Mouse (Mus musculus) forebrain, embryonic 12.5 days (tissue): ENCODE measurements around the gene Ift46. TPM values are rescaled to one million over a fixed set of nuclear protein-coding genes. Genes with fewer than 3 reads are reported as not detected.

Experiments used
- ATAC-seq: fragments of 200-750 bp; cut with Nextera tagmentation; 2 replicates; pipeline ENCODE4 v1.8.0; 2017; ENCODE audit warnings: moderate TSS enrichment; ENCODE audit not compliant: low FRiP score
- H3K27ac ChIP-seq: fragments of 300-500 bp; sonication (generic); 2 replicates; pipeline ENCODE4 v1.5.1; 2016; ENCODE audit warnings: mild to moderate bottlenecking
- H3K27me3 ChIP-seq: fragments of 300-500 bp; sonication (generic); 2 replicates; pipeline ENCODE4 v1.6.1; 2016; ENCODE audit warnings: mild to moderate bottlenecking
- H3K36me3 ChIP-seq: fragments of 300-500 bp; sonication (generic); replicated peaks from 2 replicates; pipeline ENCODE4 v1.6.1; 2016; ENCODE audit warnings: mild to moderate bottlenecking
- H3K4me1 ChIP-seq: fragments of 300-500 bp; sonication (generic); 2 replicates; pipeline ENCODE4 v1.6.1; 2016
- H3K4me2 ChIP-seq: fragments of 300-500 bp; sonication (generic); 2 replicates; pipeline ENCODE4 v1.6.1; 2016; ENCODE audit warnings: mild to moderate bottlenecking, moderate library complexity
- H3K4me3 ChIP-seq: fragments of 300-500 bp; sonication (generic); replicated peaks from 2 replicates; pipeline ENCODE4 v1.5.1; 2016; ENCODE audit warnings: mild to moderate bottlenecking
- H3K9ac ChIP-seq: fragments of 300-500 bp; sonication (generic); 2 replicates; pipeline ENCODE4 v1.6.1; 2016; ENCODE audit warnings: mild to moderate bottlenecking
- H3K9me3 ChIP-seq: fragments of 300-500 bp; sonication (generic); 2 replicates; pipeline ENCODE4 v1.6.1; 2016
- WGBS: fragments of 180-500 bp; shearing (Covaris S2); methylation state at CpG from one replicate; pipeline ENCODE4 v1.1.7; 2016; 5-methylcytosine and 5-hydroxymethylcytosine counted together
- polyA plus RNA-seq: library from polyadenylated mRNA; unstranded; fragments of >200 nt; fragmentation: Nextera tagmentation; extraction: Ambion mirVana; gene quantifications from 2 replicates; pipeline ENCODE4 v1.2.1, GENCODE M21; 2016

The Ift46 gene
- polyA plus RNA-seq = 124 and 130 TPM in 2 replicates

GRCm38 (mm10) chr9:44767101-44768028 is at the start of gene Ift46, which contains the start of gene Arcn1:
Gene Ift46 (plus strand): TSS chr9:44767908.
Gene Arcn1 (minus strand): TSS chr9:44767845.
- Histone ChIP-seq H3K27me3 (no peaks in the 10 kb centered on the region), H3K4me2 (peak within 1 kb of the TSS; percentile 80), H3K9ac (peak within 1 kb of the TSS; percentile 94), H3K4me3 (peak within 1 kb of the TSS; percentile 100), H3K9me3 (no peaks in the 10 kb centered on the region), H3K36me3 (no peaks in the 10 kb centered on the region), H3K27ac (peak within 1 kb of the TSS; percentile 98), H3K4me1 (peaks cover 20% of the 10 kb centered on the region)
- ATAC-seq = peak; percentile 92
- under 1% methylated on average over 68 of the region's 82 CpGs for WGBS

- Histone ChIP-seq H3K27ac (no peak overlapping the region), H3K4me1 (peaks cover 49% of the 10 kb centered on the region), H3K4me3 (no peak overlapping the region), H3K27me3 (no peaks in the 10 kb centered on the region), H3K9me3 (no peaks in the 10 kb centered on the region), H3K4me2 (no peak overlapping the region), H3K36me3 (peaks cover 36% of the 10 kb centered on the region), H3K9ac (no peak overlapping the region)
- no peak for ATAC-seq
- WGBS = 87% methylated on average over 12 of the region's 12 CpGs
Measured at GRCm38 (mm10) chr9:44718937-44719631, 48.6 kb upstream of the Ift46 start.

GRCm38 (mm10) chr9:44719632-44720357 is 47.9 kb upstream of the Ift46 start:
- Histone ChIP-seq H3K4me2 (peak overlapping the region; percentile 79), H3K36me3 (peaks cover 30% of the 10 kb centered on the region), H3K27ac (peak overlapping the region; percentile 84), H3K9ac (peak overlapping the region; percentile 84), H3K4me3 (peak overlapping the region; percentile 67), H3K4me1 (peaks cover 56% of the 10 kb centered on the region), H3K9me3 (no peaks in the 10 kb centered on the region), H3K27me3 (no peaks in the 10 kb centered on the region)
- 70% methylated on average over 8 of the region's 8 CpGs for WGBS
- ATAC-seq = 0 out of 2 replicates have a peak, but pooled peaks have one; percentile 10

GRCm38 (mm10) chr9:44720358-44721153 is 47.2 kb upstream of the Ift46 start:
- H3K4me1 ChIP-seq = peaks cover 64% of the 10 kb centered on the region
- H3K9ac ChIP-seq = peak overlapping the region; percentile 84
- WGBS = 15% methylated on average over 9 of the region's 9 CpGs
- no peaks in the 10 kb centered on the region for H3K9me3 ChIP-seq
- peaks cover 22% of the 10 kb centered on the region for H3K36me3 ChIP-seq
- ATAC-seq = peak; percentile 31; the same call in 1 of the 2 replicates
- H3K4me2 ChIP-seq = peak overlapping the region; percentile 79
- H3K27ac ChIP-seq = peak overlapping the region; percentile 84
- H3K27me3 ChIP-seq = no peaks in the 10 kb centered on the region
- peak overlapping the region; percentile 67 for H3K4me3 ChIP-seq

- peak overlapping the region; percentile 84 for H3K27ac ChIP-seq
- H3K27me3 ChIP-seq = no peaks in the 10 kb centered on the region
- H3K4me1 ChIP-seq = peaks cover 72% of the 10 kb centered on the region
- peaks cover 15% of the 10 kb centered on the region for H3K36me3 ChIP-seq
- peak overlapping the region; percentile 79 for H3K4me2 ChIP-seq
- peak overlapping the region; percentile 67 for H3K4me3 ChIP-seq
- H3K9me3 ChIP-seq = no peaks in the 10 kb centered on the region
- H3K9ac ChIP-seq = peak overlapping the region; percentile 84
- ATAC-seq = peak; percentile 92
- 1% methylated on average over 40 of the region's 40 CpGs for WGBS
Measured at GRCm38 (mm10) chr9:44721154-44721876, 46.4 kb upstream of the Ift46 start.

- Histone ChIP-seq H3K27me3 (no peaks in the 10 kb centered on the region), H3K4me1 (peaks cover 77% of the 10 kb centered on the region), H3K36me3 (peaks cover 9% of the 10 kb centered on the region), H3K27ac (peak overlapping the region; percentile 84), H3K4me3 (peak overlapping the region; percentile 67), H3K9ac (no peak overlapping the region; the same call in 1 of the 2 replicates), H3K4me2 (peak overlapping the region; percentile 79), H3K9me3 (no peaks in the 10 kb centered on the region)
- ATAC-seq = no peak; the same call in 1 of the 2 replicates
- WGBS = 84% methylated on average over 3 of the region's 3 CpGs
Measured at GRCm38 (mm10) chr9:44721877-44722186, 45.9 kb upstream of the Ift46 start.

GRCm38 (mm10) chr9:44722575-44722974 is 45.1 kb upstream of the Ift46 start:
- no peak for ATAC-seq
- H3K27me3 ChIP-seq = no peaks in the 10 kb centered on the region
- peaks cover 3% of the 10 kb centered on the region; the same call in 1 of the 2 replicates for H3K36me3 ChIP-seq
- H3K4me1 ChIP-seq = peaks cover 82% of the 10 kb centered on the region
- no peak overlapping the region for H3K4me3 ChIP-seq
- 77% methylated on average over 7 of the region's 7 CpGs for WGBS
- H3K27ac ChIP-seq = peak overlapping the region; percentile 70
- no peak overlapping the region for H3K4me2 ChIP-seq
- no peak overlapping the region for H3K9ac ChIP-seq
- no peaks in the 10 kb centered on the region for H3K9me3 ChIP-seq

GRCm38 (mm10) chr9:44723008-44723407 is 44.7 kb upstream of the Ift46 start:
- WGBS = 65% methylated on average over 7 of the region's 7 CpGs
- H3K9ac ChIP-seq = no peak overlapping the region
- peaks cover 81% of the 10 kb centered on the region for H3K4me1 ChIP-seq
- H3K36me3 ChIP-seq = no peaks in the 10 kb centered on the region; the same call in 1 of the 2 replicates
- H3K27me3 ChIP-seq = no peaks in the 10 kb centered on the region
- no peaks in the 10 kb centered on the region for H3K9me3 ChIP-seq
- H3K4me2 ChIP-seq = no peak overlapping the region
- H3K27ac ChIP-seq = peak overlapping the region; percentile 70
- ATAC-seq = no peak
- H3K4me3 ChIP-seq = no peak overlapping the region

- no peak overlapping the region for H3K9ac ChIP-seq
- H3K4me2 ChIP-seq = no peak overlapping the region
- no peaks in the 10 kb centered on the region for H3K36me3 ChIP-seq
- peaks cover 81% of the 10 kb centered on the region for H3K4me1 ChIP-seq
- WGBS = 81% methylated on average over 11 of the region's 11 CpGs
- no peak for ATAC-seq
- no peaks in the 10 kb centered on the region for H3K9me3 ChIP-seq
- no peaks in the 10 kb centered on the region for H3K27me3 ChIP-seq
- H3K27ac ChIP-seq = peak overlapping the region; percentile 70
- H3K4me3 ChIP-seq = no peak overlapping the region
Measured at GRCm38 (mm10) chr9:44723521-44724041, 44.1 kb upstream of the Ift46 start.

GRCm38 (mm10) chr9:44724223-44724622 is 43.5 kb upstream of the Ift46 start:
- Histone ChIP-seq H3K36me3 (no peaks in the 10 kb centered on the region), H3K4me1 (peaks cover 77% of the 10 kb centered on the region)
- 63% methylated on average over 6 of the region's 6 CpGs for WGBS

More at GRCm38 (mm10) chr9:44724223-44724622, 43.5 kb upstream of the Ift46 start:
- Histone ChIP-seq H3K9ac (no peak overlapping the region), H3K4me2 (no peak overlapping the region), H3K9me3 (no peaks in the 10 kb centered on the region), H3K27ac (peak overlapping the region; percentile 70; the same call in 1 of the 2 replicates), H3K4me3 (no peak overlapping the region), H3K27me3 (no peaks in the 10 kb centered on the region)
- ATAC-seq = no peak
